Mouse (Mus musculus) left cerebral cortex, postnatal 25 days (tissue): ENCODE measurements around the gene Thbs3. TPM values are rescaled to one million over a fixed set of nuclear protein-coding genes. Genes with fewer than 3 reads are reported as not detected.

Experiments used
- microRNA-seq, 2 experiments: library from miRNA; unstranded; fragments of <30 nt; microRNA quantifications; one replicate each; pipeline ENCODE4 v1.2.0; 2022
- total RNA-seq, 2 experiments: library from RNA; stranded (reverse); gene quantifications; 2 replicates each; pipeline ENCODE4 v1.2.3; 2021

Gene Thbs3
- total RNA-seq, 2 experiments from 2014 or later = 23.6 to 26.5 TPM

Small RNAs within 50 kb of the gene (microRNA-seq; reads per million reads assigned to microRNA genes)
- 5,407 to 6,896 reads per million in 2 experiments for gene Mir92b

Other genes with a start within 250 kb of the Thbs3 start
- gene Rusc1, start 121.9 kb upstream of the Thbs3 start, total RNA-seq = 100 to 1,000 TPM; 189 to 195 TPM
- gene Gm43738, start 114.1 kb upstream of the Thbs3 start, total RNA-seq = not detected
- gene Fdps, start 113.2 kb upstream of the Thbs3 start, total RNA-seq = 10 to 100 TPM; 81.0 to 88.8 TPM
- not detected for gene Pklr, start 79.0 kb upstream of the Thbs3 start, total RNA-seq
- gene Hcn3, start 55.0 kb upstream of the Thbs3 start, total RNA-seq = 10 to 100 TPM; 16.0 to 18.7 TPM
- 10 to 100 TPM; 39.0 to 46.6 TPM for gene Clk2, start 50.4 kb upstream of the Thbs3 start, total RNA-seq
- gene Scamp3, start 37.7 kb upstream of the Thbs3 start, total RNA-seq = 10 to 100 TPM; 67.1 to 70.2 TPM
- gene Fam189b, start 32.0 kb upstream of the Thbs3 start, total RNA-seq = 10 to 100 TPM; 61.6 to 64.9 TPM
- 10 to 100 TPM; 66.5 to 67.7 TPM for gene Gba, start 12.3 kb upstream of the Thbs3 start, total RNA-seq
- gene Mtx1, start 11.9 kb downstream of the Thbs3 start, total RNA-seq = 10 to 100 TPM; 89.5 to 94.5 TPM
- 1 to 10 TPM in 1 of 2 experiments, under 1 TPM in 1; 0.80 to 1.2 TPM for gene Muc1, start 13.9 kb downstream of the Thbs3 start, total RNA-seq
- 10 to 100 TPM; 69.2 to 69.4 TPM for gene Krtcap2, start 30.8 kb downstream of the Thbs3 start, total RNA-seq
- gene Trim46, start 31.1 kb downstream of the Thbs3 start, total RNA-seq = 10 to 100 TPM; 89.8 to 94.3 TPM
- 10 to 100 TPM; 47.8 to 48.1 TPM for gene Dpm3, start 44.2 kb downstream of the Thbs3 start, total RNA-seq
- 10 to 100 TPM; 32.1 to 37.4 TPM for gene Slc50a1, start 55.4 kb downstream of the Thbs3 start, total RNA-seq
- gene Efna1, start 66.0 kb downstream of the Thbs3 start, total RNA-seq = 1 to 10 TPM; 4.1 to 5.2 TPM
- gene Efna3, start 107.8 kb downstream of the Thbs3 start, total RNA-seq = 10 to 100 TPM; 51.3 to 56.8 TPM
- under 1 TPM; 0.27 to 0.37 TPM for gene Efna4, start 122.8 kb downstream of the Thbs3 start, total RNA-seq
- 100 to 1,000 TPM; 101 to 105 TPM for gene Adam15, start 134.8 kb downstream of the Thbs3 start, total RNA-seq
- under 1 TPM in 1 of 2 experiments, not detected in 1; 0.32 TPM for gene Dcst2, start 146.8 kb downstream of the Thbs3 start, total RNA-seq
- not detected for gene Dcst1, start 150.1 kb downstream of the Thbs3 start, total RNA-seq
- 10 to 100 TPM; 11.9 to 14.8 TPM for gene Zbtb7b, start 179.6 kb downstream of the Thbs3 start, total RNA-seq
- 1 to 10 TPM in 1 of 2 experiments, not detected in 1; 3.0 TPM for gene Lenep, start 187.6 kb downstream of the Thbs3 start, total RNA-seq
- gene Flad1, start 196.7 kb downstream of the Thbs3 start, total RNA-seq = 10 to 100 TPM; 32.6 to 32.9 TPM
- gene Cks1b, start 203.2 kb downstream of the Thbs3 start, total RNA-seq = 1 to 10 TPM; 1.9 to 3.1 TPM
- gene Shc1, start 203.3 kb downstream of the Thbs3 start, total RNA-seq = 10 to 100 TPM; 10.7 to 14.6 TPM
- 10 to 100 TPM; 51.6 to 60.2 TPM for gene Pygo2, start 215.0 kb downstream of the Thbs3 start, total RNA-seq
- 10 to 100 TPM; 37.5 to 38.6 TPM for gene Pbxip1, start 221.5 kb downstream of the Thbs3 start, total RNA-seq
- gene Pmvk, start 239.4 kb downstream of the Thbs3 start, total RNA-seq = 10 to 100 TPM; 31.0 to 33.1 TPM